Mouse (Mus musculus) fibroblast of lung, adult 2 months (primary cell): ENCODE data around the gene Hes5.

Experiments used
- DNase-seq: peaks from one replicate; pipeline ENCODE4 v3.0.0-alpha.2; 2011; ENCODE audit warnings: low read depth

The Hes5 gene

DNA sequence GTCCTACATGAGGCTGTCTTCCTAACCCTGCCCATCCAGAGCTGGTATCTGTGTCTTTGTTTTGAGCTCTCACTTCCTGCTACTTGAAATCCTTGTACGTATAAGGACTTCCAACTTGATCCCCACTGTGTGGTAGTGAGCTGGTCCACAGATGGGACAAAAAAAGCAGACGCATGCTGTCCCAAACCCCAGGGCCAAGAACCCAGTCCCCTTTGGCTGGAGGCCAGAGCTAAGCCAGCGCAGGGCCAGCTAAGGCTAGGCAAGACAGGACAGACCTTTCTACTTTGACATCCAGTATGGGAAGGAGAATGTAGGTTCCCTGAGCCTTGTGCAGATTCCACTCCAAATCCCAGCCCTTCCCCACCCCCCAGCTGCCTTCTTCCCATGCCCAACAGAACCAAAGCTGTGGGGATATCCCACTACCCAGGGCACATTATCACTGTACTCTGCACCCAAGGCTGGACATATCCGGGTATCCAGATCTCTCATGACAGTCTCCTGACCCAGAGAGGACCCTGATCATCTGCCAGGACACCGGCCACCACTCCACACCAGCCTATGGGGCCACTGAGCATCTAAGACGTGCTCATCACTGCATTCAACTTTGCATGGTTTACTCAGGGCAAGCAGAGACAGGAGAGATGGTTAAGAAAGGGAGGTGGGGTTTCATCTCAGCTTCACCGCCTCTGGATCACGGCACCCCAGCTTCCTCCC, 50.7 kb downstream of the Hes5 start:
- DNase-seq = no peak
